Mouse (Mus musculus): ENCODE data around the gene Atp1b3. TPM values are rescaled to one million over a fixed set of nuclear protein-coding genes. Genes with fewer than 3 reads are reported as not detected.
"Not testable (repeated sequence)": the region's sequence is repeated elsewhere in the genome, so short reads cannot be mapped to it uniquely, and the experiment has no call there.

Atp1b3 gene
- 146 and 157 TPM in 2 replicates for polyA plus RNA-seq (2015; fragmentation: Nextera tagmentation; extraction: Ambion mirVana)

DNA sequence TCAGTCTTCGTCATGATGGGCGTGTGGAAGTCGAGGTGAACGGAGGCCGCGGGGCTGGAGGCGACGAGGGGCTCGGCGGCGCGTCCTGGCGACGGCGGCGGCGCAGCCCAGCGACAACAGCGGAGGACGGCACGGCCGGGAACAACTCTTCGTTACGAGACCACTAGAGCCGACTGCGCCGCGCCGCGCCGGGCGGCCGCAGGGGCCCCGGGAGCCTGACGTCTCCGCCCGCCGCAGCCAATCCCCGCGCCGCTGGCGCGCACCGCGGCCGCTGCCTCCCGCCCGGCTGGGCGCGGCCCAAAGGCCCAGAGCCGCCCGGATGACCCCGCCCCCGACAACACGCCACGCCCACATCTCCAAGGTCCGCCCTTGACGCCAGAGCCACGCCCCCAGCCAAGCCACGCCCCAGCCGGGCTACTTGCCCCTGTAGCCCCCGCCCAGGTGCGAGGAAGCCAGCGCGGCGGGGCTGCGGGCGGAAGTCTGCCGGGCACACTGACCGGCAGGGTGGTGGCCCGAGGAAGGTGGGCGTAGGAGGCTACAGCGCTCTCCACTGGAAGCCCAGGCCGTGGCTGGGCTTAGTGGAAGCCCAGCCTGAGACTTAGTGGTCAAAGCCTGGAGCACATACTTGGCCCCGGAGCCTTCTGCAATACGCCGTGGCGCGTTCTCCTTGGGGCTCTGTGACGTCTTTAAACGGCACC is at the start of gene Atp1b3:
Atp1b3 (minus strand) TSS at position 302 of the 698 bp plus-strand sequence.
- peak within 1 kb of the TSS; percentile 71 for H3K4me3 ChIP-seq
- no peaks in the 10 kb centered on the region for H3K36me3 ChIP-seq
- H3K9me3 ChIP-seq: no peaks in the 10 kb centered on the region
- H3K4me1 ChIP-seq: peaks cover 8% of the 10 kb centered on the region
- H3K27ac ChIP-seq: peak within 1 kb of the TSS; percentile 92
- H3K27me3 ChIP-seq: no peaks in the 10 kb centered on the region
- peak; percentile 99 for ATAC-seq (ENCODE audit: insufficient number of reproducible peaks, low FRiP score, low TSS enrichment, low read depth)
- peak within 1 kb of the TSS; percentile 80 for H3K9ac ChIP-seq
- H3K4me2 ChIP-seq: peak within 1 kb of the TSS; percentile 77
- under 1% methylated on average over 81 of the region's 81 CpGs for WGBS

DNA sequence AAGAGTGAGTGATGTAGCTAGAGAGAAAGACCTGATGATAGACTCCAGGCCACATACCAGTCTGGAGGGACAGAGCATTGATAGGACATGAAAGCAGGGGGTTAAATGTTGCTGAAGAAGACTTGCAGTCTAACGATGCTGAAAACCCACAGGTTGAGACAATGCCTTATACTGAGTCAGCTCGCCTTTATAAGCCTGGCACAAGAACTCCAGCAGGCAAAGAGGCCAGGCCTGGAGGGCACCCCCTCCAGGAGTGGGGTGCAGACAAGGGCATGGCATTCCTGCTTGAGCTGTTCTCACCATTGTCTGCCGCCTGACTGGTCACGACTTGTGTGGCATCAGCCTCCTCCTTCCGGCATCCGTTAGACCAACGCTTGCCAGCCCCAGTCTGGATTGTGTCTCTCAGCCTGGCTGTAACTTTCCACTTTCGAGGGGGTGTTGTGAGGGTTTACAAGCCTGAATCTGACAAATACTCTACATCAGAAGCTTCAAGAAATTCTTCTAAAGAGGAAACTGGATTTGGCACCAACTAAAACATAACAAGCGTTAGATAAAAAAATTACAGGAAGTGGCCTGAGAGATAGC is 48.7 kb upstream of the Atp1b3 start:
- Histone ChIP-seq H3K4me3 (no peak overlapping the region), H3K27me3 (no peaks in the 10 kb centered on the region), H3K9ac (no peak overlapping the region), H3K36me3 (no peaks in the 10 kb centered on the region), H3K9me3 (no peaks in the 10 kb centered on the region), H3K4me1 (peaks cover 4% of the 10 kb centered on the region; the same call in 1 of the 2 replicates), H3K27ac (no peak overlapping the region), H3K4me2 (no peak overlapping the region)
- WGBS: 68% methylated on average over 9 of the region's 9 CpGs
- ATAC-seq (ENCODE audit: insufficient number of reproducible peaks, low FRiP score, low TSS enrichment, low read depth): no peak

DNA sequence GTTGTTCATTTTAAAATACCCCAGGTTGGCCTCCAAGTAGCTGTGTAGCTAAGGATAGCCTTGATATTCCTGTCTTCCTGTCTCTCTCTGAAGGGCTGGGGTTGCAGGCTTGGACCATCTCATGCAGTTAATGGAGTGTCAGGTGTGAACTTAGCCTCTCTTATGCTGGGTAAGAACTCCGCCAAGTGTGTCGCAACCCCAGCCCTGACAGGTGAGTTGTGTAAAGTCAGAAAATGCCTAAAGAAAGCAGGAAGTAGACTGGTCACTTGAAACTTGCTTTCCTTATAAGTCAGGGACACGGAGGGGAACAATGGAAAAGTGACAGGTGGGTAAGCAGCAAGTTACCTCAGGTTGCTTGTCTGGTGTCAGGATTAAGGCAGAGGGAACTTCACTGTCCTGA is 40.1 kb upstream of the Atp1b3 start:
- Histone ChIP-seq H3K4me3 (no peak overlapping the region), H3K36me3 (no peaks in the 10 kb centered on the region), H3K9me3 (no peaks in the 10 kb centered on the region), H3K9ac (no peak overlapping the region), H3K27me3 (no peaks in the 10 kb centered on the region), H3K4me1 (no peaks in the 10 kb centered on the region), H3K4me2 (no peak overlapping the region), H3K27ac (no peak overlapping the region)
- 78% methylated on average over 3 of the region's 3 CpGs for WGBS
- ATAC-seq (ENCODE audit: insufficient number of reproducible peaks, low FRiP score, low TSS enrichment, low read depth): no peak

DNA sequence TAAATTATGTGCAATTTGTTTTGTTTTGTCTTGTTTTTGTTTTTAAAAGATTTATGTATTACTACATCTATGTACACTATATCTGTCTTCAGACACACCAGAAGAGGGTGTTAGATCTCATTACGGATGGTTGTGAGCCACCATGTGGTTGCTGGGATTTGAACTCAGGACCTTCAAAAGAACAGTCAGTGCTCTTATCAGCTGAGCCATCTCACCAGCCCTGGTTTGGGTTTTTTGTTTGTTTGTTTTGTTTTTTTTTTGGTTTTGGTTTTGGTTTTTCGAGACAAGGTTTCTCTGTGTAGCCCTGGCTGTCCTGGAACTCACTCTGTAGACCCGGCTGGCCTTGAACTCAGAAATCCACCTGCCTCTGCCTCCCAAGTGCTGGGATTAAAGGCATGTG is 35.7 kb upstream of the Atp1b3 start:
- H3K4me2 ChIP-seq; H3K9ac ChIP-seq; H3K27ac ChIP-seq; H3K9me3 ChIP-seq; H3K27me3 ChIP-seq; H3K36me3 ChIP-seq; ATAC-seq (ENCODE audit: insufficient number of reproducible peaks, low FRiP score, low TSS enrichment, low read depth); H3K4me1 ChIP-seq; H3K4me3 ChIP-seq: not testable (repeated sequence)
- 91% methylated on average over 3 of the region's 3 CpGs for WGBS

DNA sequence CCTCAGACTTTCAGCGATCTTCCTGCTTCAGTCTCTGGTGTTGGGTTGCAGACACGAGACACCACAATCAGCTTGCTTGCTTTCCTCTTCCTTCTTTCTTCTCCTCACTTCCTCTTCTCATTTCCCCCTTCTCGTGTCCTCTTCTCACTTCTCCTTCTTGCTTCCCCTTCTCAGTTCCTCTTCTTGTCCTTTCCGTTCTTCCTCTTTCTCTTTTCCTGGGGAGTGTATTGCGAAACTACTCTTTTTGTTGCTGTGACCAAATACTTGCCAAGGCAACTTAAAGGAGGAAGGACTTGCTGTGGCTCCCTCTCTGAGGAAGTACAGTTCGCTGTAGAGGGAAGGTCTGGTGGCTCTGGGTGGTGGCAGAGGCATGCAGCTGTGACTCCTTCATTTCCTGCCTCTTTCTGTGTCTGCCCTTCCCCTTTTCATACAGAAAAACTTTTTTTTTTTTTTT is 35.2 kb upstream of the Atp1b3 start:
- Histone ChIP-seq H3K9me3 (no peaks in the 10 kb centered on the region), H3K4me3 (no peak overlapping the region), H3K9ac (no peak overlapping the region), H3K4me1 (peaks cover 8% of the 10 kb centered on the region), H3K4me2 (no peak overlapping the region), H3K27me3 (no peaks in the 10 kb centered on the region), H3K36me3 (no peaks in the 10 kb centered on the region), H3K27ac (no peak overlapping the region)
- WGBS: 68% methylated on average over 6 of the region's 6 CpGs
- no peak for ATAC-seq (ENCODE audit: insufficient number of reproducible peaks, low FRiP score, low TSS enrichment, low read depth)

DNA sequence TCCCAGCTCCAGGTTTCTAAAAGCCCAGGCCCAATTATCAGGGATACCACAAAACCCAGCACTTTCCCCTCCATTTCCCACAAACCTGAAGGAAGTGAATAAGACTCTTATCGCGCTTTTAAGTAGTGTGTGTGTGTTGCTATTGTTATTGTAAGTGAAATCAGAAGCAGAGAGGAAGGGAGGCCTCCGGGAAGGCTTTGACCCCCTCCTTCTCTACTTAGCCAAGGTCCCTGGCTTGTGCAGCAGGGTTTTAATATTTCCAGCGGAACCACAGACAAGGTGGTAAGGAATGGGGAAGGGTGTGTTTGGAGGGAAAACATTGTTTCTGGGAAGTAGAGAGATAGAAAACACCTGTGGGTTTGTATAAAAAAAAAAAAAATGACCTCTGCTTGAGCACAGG is 34.4 kb upstream of the Atp1b3 start:
- Histone ChIP-seq H3K36me3 (no peaks in the 10 kb centered on the region), H3K27me3 (no peaks in the 10 kb centered on the region), H3K9ac (no peak overlapping the region), H3K4me2 (no peak overlapping the region), H3K9me3 (no peaks in the 10 kb centered on the region), H3K4me1 (peaks cover 8% of the 10 kb centered on the region), H3K27ac (0 out of 2 replicates have a peak overlapping the region, but pooled peaks have one; percentile 44), H3K4me3 (no peak overlapping the region)
- ATAC-seq (ENCODE audit: insufficient number of reproducible peaks, low FRiP score, low TSS enrichment, low read depth): no peak
- WGBS: 43% methylated on average over 4 of the region's 4 CpGs

DNA sequence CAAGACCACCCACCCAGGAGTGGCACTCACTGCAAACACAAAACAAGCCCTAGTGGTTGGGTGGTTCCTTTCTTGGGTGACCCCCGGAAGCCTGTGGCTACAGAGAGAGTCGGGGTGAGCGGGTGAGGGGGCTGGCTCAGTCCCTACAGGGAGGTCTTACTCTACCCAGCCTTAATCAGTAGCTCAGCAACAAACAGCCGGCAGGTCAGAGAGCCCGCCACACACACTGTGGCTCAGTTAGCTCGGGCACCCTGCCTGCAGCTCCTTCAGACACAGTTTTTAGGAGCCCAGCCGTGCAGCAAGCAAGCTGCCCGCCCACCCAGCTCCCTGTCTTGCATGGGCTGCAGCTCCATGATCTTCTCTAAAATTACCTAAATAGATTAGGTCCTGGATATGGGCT is 33.9 kb upstream of the Atp1b3 start:
- H3K27ac ChIP-seq: 0 out of 2 replicates have a peak overlapping the region, but pooled peaks have one; percentile 44
- H3K4me2 ChIP-seq: no peak overlapping the region
- H3K4me3 ChIP-seq: no peak overlapping the region
- H3K9ac ChIP-seq: no peak overlapping the region
- H3K27me3 ChIP-seq: no peaks in the 10 kb centered on the region
- 51% methylated on average over 8 of the region's 8 CpGs for WGBS
- no peaks in the 10 kb centered on the region for H3K36me3 ChIP-seq
- no peaks in the 10 kb centered on the region for H3K9me3 ChIP-seq
- no peak for ATAC-seq (ENCODE audit: insufficient number of reproducible peaks, low FRiP score, low TSS enrichment, low read depth)
- peaks cover 8% of the 10 kb centered on the region for H3K4me1 ChIP-seq

DNA sequence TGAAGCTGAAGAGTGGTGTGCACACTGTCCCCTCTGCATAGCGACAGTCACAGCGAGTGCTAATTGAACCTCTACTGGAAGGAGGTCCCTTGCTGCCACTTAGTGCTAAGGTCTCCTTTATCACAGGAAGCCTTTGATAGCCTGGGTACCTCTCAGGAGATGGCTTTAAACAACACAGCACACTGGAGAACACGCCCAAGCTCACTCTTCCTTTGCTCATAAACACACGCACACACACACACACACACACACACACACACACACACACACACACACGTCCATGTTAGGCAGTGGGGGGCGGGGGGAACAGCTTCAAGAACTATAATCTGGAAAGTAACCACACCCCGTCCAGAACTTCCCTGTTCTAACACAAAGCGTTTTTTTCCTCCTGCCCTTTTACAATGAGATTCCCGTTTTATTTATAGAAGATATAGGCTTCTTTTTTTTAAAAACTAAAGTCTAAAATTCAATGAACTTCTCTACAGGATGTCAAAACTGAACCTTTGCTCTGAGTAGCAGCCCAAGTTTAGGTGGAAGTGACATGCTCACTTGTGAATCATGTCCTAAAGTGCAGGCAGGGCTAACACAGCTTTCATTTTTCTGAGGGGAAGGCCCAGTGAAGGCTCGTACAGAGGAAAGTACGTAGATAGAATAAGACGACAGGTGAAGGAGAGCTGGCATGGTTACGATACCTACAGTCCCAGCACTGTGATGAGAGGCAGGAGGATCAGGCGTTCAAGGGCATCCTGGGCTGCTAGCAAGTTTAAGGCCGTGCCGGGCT is 30.9 kb upstream of the Atp1b3 start:
- WGBS: 59% methylated on average over 16 of the region's 16 CpGs
- no peak for ATAC-seq (ENCODE audit: insufficient number of reproducible peaks, low FRiP score, low TSS enrichment, low read depth)

DNA sequence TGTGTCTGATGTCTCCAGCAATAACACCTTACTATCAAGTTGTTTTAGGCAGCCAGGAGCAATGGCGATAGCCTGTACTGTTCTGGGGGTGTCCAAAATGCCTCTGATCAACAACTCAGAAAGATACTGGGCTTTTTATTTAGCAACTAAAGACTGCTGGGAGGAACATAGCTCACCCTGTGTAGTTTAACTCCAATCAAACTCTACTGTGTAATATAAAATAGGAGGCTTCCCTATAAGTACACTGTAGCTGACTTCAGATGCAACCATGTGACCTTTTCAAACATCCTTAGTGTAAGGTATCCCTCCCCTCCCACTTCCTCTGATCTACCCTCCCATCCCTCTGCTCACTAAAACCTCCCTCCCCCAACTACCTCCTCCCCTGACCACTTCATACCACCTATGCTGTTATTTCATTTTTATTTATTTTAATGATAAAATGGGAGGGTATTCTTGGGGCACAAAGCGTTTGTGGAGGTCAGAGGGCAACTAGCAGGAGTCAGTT is 29.5 kb upstream of the Atp1b3 start:
- Histone ChIP-seq H3K4me1 (peaks cover 8% of the 10 kb centered on the region), H3K4me3 (no peak overlapping the region), H3K9me3 (no peaks in the 10 kb centered on the region), H3K9ac (no peak overlapping the region), H3K27me3 (no peaks in the 10 kb centered on the region), H3K36me3 (no peaks in the 10 kb centered on the region), H3K4me2 (no peak overlapping the region), H3K27ac (no peak overlapping the region)
- ATAC-seq (ENCODE audit: insufficient number of reproducible peaks, low FRiP score, low TSS enrichment, low read depth): no peak
- WGBS: 84% methylated on average over 2 of the region's 2 CpGs

More for the DNA sequence above, 30.9 kb upstream of the Atp1b3 start:
- Histone ChIP-seq H3K36me3 (no peaks in the 10 kb centered on the region), H3K9ac (no peak overlapping the region), H3K27ac (no peak overlapping the region), H3K27me3 (no peaks in the 10 kb centered on the region), H3K4me1 (peaks cover 8% of the 10 kb centered on the region), H3K4me2 (no peak overlapping the region), H3K9me3 (no peaks in the 10 kb centered on the region), H3K4me3 (no peak overlapping the region)

DNA sequence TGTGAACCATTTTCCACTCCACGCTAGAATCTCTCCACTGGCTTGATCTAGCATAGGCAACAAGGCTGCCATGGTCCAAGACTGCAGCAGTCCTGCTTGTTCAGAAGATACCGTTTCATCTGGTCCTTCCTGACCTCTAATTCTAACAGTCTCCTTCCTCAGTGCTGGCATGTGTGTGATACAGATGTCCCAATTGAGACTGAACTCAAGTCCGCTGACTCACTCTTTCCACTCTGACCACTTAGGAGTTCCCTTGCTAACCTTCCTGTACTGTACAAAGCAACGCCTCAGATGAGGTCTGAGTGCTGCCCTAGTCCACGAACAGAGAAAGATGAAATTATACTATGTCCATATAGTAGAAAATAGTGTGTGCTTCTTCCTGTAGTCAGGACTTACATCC is 28.9 kb upstream of the Atp1b3 start:
- Histone ChIP-seq H3K4me2 (no peak overlapping the region), H3K9me3 (no peaks in the 10 kb centered on the region), H3K27ac (no peak overlapping the region), H3K9ac (no peak overlapping the region), H3K27me3 (no peaks in the 10 kb centered on the region), H3K4me3 (no peak overlapping the region), H3K36me3 (no peaks in the 10 kb centered on the region), H3K4me1 (peaks cover 4% of the 10 kb centered on the region)
- 86% methylated on average over 5 of the region's 5 CpGs for WGBS
- ATAC-seq (ENCODE audit: insufficient number of reproducible peaks, low FRiP score, low TSS enrichment, low read depth): no peak

DNA sequence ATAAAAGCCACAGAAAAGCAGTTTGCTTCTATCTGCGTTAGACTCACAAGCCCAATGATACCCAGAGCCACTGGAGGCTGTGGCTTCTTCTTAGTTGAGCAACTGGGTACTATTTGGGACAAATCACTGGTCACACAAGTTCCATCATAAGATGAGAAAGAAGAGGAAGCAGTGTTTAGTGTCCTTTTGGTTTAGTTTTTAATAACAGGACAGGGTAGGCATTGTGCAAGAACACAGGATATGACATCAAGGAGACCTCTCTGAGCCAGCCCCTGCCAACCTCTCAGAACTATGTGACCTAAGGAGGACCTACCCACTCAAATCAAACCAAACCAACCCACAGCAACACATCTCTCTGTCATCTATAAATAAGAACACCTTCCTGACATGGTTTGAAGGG is 27.7 kb upstream of the Atp1b3 start:
- H3K9me3 ChIP-seq: no peaks in the 10 kb centered on the region
- H3K4me1 ChIP-seq: peaks cover 2% of the 10 kb centered on the region; the same call in 1 of the 2 replicates
- no peaks in the 10 kb centered on the region for H3K27me3 ChIP-seq
- no peak overlapping the region for H3K27ac ChIP-seq
- H3K9ac ChIP-seq: no peak overlapping the region
- no peak overlapping the region for H3K4me2 ChIP-seq
- WGBS: 80% methylated on average over 1 of the region's 1 CpGs
- H3K36me3 ChIP-seq: no peaks in the 10 kb centered on the region
- ATAC-seq (ENCODE audit: insufficient number of reproducible peaks, low FRiP score, low TSS enrichment, low read depth): no peak
- no peak overlapping the region for H3K4me3 ChIP-seq

All from limb, embryonic 15.5 days (tissue).